Mouse (Mus musculus) heart, embryonic 10.5 days (tissue): ENCODE measurements around the gene Gtsf1. TPM values are rescaled to one million over a fixed set of nuclear protein-coding genes. Genes with fewer than 3 reads are reported as not detected.

ENCODE experiments used
- DNase-seq: peaks from one replicate; pipeline ENCODE4 v3.0.0-alpha.2; 2017; ENCODE audit warnings: low spot score
- H3K27ac ChIP-seq: fragments of 300-500 bp; sonication (generic); 2 replicates; pipeline ENCODE4 v1.5.1; 2016; ENCODE audit warnings: mild to moderate bottlenecking
- H3K27me3 ChIP-seq: fragments of 300-500 bp; sonication (generic); 2 replicates; pipeline ENCODE4 v1.6.1; 2016; ENCODE audit warnings: mild to moderate bottlenecking; ENCODE audit not compliant: poor library complexity, insufficient read depth, severe bottlenecking
- H3K36me3 ChIP-seq: fragments of 300-500 bp; sonication (generic); 2 replicates; pipeline ENCODE4 v1.6.1; 2016; ENCODE audit warnings: mild to moderate bottlenecking, moderate library complexity
- H3K4me1 ChIP-seq: fragments of 300-500 bp; sonication (generic); 2 replicates; pipeline ENCODE4 v1.6.1; 2016; ENCODE audit warnings: mild to moderate bottlenecking
- H3K4me3 ChIP-seq: fragments of 300-500 bp; sonication (generic); 2 replicates; pipeline ENCODE4 v1.5.1; 2016; ENCODE audit warnings: mild to moderate bottlenecking, moderate library complexity
- H3K9me3 ChIP-seq: fragments of 300-500 bp; sonication (generic); 2 replicates; pipeline ENCODE4 v1.6.1; 2016; ENCODE audit warnings: mild to moderate bottlenecking, moderate library complexity
- WGBS: fragments of 180-500 bp; shearing (Covaris S2); methylation state at CpG from one replicate; pipeline ENCODE4 v1.1.7; 2016; 5-methylcytosine and 5-hydroxymethylcytosine counted together
- polyA plus RNA-seq: library from polyadenylated mRNA; unstranded; fragments of >200 nt; fragmentation: Nextera tagmentation; extraction: Ambion mirVana; gene quantifications from 2 replicates; pipeline ENCODE4 v1.2.1, GENCODE M21; 2016

The Gtsf1 gene
- polyA plus RNA-seq, 1 experiment from 2014 or later, result 3.9 TPM

DNA sequence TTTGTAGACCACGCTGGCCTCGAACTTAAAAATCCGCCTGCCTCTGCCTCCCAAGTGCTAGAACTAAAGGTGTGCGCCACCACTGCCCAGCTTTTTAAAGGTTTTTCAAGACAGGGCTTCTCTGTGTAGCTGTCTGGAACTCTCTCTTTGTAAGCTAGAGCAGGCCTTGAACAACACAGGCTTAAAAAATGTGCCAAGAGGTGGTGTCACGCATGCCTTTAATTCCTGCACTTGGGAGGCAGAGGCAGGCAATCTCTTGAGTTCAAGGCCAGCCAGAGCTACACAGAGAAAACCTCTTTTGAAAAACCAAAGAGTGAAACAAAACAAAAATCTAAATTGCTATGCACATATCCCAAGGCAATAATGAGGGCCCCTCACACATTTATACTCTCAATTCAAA lies 28.9 kb downstream of the Gtsf1 start:
- Histone ChIP-seq H3K9me3 (no peaks in the 10 kb centered on the region), H3K27me3 (no peaks in the 10 kb centered on the region), H3K4me3 (no peak overlapping the region), H3K36me3 (no peaks in the 10 kb centered on the region), H3K27ac (no peak overlapping the region), H3K4me1 (no peaks in the 10 kb centered on the region)
- 95% methylated on average over 5 of the region's 5 CpGs for WGBS
- no peak for DNase-seq

DNA sequence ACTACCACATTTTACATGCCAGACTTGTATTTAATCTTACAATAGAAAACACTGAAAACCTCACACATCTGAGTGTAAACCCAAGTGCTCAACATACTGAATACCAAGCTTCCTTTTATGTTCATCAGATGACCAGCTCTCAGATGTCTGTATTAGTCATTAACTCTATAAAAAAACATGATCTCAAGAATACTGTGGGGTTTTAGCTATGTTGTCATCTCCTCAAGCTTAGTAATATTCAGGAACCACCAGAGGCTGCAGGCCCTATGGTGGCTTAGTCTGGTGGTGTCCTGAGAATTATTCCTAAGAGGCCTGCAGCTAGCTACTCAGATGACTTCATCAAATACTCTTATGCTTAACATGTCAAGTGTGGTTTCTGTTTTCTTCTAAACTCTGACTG lies 36.7 kb downstream of the Gtsf1 start:
- Histone ChIP-seq H3K27me3 (no peaks in the 10 kb centered on the region), H3K9me3 (no peaks in the 10 kb centered on the region), H3K27ac (no peak overlapping the region), H3K4me3 (no peak overlapping the region), H3K36me3 (no peaks in the 10 kb centered on the region), H3K4me1 (no peaks in the 10 kb centered on the region)
- DNase-seq, result no peak

DNA sequence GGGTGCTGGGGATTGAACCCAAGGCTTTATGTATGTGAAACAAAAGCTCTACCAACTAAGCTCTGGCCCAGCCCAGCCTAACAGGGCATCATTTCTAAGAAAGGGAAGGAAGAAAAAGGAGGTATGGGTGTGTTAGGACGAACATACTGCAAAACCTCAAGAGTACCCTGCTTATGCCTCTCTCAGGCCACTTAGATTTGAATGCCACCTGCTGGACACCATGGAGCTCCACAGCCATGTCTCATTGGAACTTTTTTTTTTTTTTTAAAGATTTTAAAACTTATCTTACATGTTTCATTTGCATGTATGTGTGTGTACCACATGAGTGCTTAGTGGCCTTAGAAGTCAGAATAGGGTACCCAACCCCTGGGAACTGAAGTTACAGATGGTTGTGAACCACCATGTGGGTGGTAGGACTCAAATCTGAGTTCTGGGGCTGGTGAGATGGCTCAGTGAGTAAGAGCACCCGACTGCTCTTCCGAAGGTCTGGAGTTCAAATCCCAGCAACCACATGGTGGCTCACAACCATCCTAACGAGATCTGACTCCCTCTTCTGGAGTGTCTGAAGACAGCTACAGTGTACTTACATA lies 41.6 kb downstream of the Gtsf1 start:
- H3K4me1 ChIP-seq, result peaks cover 9% of the 10 kb centered on the region
- no peaks in the 10 kb centered on the region for H3K27me3 ChIP-seq
- no peak overlapping the region for H3K4me3 ChIP-seq
- H3K9me3 ChIP-seq, result no peaks in the 10 kb centered on the region
- DNase-seq, result no peak
- WGBS, result 42% methylated on average over 4 of the region's 4 CpGs
- no peaks in the 10 kb centered on the region for H3K36me3 ChIP-seq
- H3K27ac ChIP-seq, result no peak overlapping the region

- H3K4me1 ChIP-seq, result peaks cover 25% of the 10 kb centered on the region
- H3K27me3 ChIP-seq, result no peaks in the 10 kb centered on the region
- H3K27ac ChIP-seq, result peak overlapping the region; percentile 71
- no peaks in the 10 kb centered on the region for H3K9me3 ChIP-seq
- 60% methylated on average over 7 of the region's 7 CpGs for WGBS
- DNase-seq, result no peak
- peak overlapping the region; percentile 24; the same call in 1 of the 2 replicates for H3K4me3 ChIP-seq
- H3K36me3 ChIP-seq, result no peaks in the 10 kb centered on the region
Observed at GRCm38 (mm10) chr15:103383771-103384488, 46.3 kb downstream of the Gtsf1 start.

DNA sequence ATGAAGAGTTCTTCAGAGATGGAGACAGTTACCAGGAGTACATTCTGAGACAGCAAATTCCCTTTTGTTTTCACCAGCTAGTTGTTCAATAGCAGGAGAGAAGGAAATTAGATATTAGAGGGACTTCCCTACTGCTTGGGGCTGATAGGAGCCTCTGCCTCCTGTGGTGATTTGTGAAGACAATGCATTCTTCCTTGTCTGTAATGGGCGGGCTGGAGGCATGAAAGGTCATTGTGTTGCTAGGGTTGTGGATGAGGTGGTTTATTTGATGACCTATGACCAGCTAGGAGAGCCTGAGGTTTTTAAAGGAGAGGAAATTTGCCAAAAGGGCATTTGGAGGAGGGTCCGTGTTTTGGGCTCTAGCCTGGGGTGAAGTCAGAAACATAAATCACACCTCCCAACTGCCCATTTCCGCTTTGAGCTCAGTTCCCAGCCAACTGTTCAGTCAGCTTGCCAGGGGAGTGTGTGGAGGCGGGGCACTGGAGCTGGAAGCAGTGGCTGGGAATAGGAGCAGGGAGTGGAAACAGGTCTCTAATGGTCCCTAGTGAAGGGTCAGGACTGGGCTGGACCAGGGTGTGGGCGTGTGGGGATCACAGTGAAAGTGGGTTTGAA lies 47.4 kb downstream of the Gtsf1 start:
- no peak for DNase-seq
- Histone ChIP-seq H3K4me3 (peak overlapping the region; percentile 24; the same call in 1 of the 2 replicates), H3K9me3 (no peaks in the 10 kb centered on the region), H3K27me3 (no peaks in the 10 kb centered on the region), H3K36me3 (no peaks in the 10 kb centered on the region), H3K4me1 (peaks cover 36% of the 10 kb centered on the region), H3K27ac (peak overlapping the region; percentile 71)
- 42% methylated on average over 5 of the region's 5 CpGs for WGBS

GRCm38 (mm10) chr15:103382075-103382474 lies 48.2 kb downstream of the Gtsf1 start:
- H3K27ac ChIP-seq, result 0 out of 2 replicates have a peak overlapping the region, but pooled peaks have one; percentile 4
- DNase-seq, result no peak
- no peaks in the 10 kb centered on the region for H3K9me3 ChIP-seq
- no peaks in the 10 kb centered on the region for H3K27me3 ChIP-seq
- 83% methylated on average over 2 of the region's 2 CpGs for WGBS
- no peaks in the 10 kb centered on the region for H3K36me3 ChIP-seq
- H3K4me3 ChIP-seq, result no peak overlapping the region
- H3K4me1 ChIP-seq, result peaks cover 44% of the 10 kb centered on the region

DNA sequence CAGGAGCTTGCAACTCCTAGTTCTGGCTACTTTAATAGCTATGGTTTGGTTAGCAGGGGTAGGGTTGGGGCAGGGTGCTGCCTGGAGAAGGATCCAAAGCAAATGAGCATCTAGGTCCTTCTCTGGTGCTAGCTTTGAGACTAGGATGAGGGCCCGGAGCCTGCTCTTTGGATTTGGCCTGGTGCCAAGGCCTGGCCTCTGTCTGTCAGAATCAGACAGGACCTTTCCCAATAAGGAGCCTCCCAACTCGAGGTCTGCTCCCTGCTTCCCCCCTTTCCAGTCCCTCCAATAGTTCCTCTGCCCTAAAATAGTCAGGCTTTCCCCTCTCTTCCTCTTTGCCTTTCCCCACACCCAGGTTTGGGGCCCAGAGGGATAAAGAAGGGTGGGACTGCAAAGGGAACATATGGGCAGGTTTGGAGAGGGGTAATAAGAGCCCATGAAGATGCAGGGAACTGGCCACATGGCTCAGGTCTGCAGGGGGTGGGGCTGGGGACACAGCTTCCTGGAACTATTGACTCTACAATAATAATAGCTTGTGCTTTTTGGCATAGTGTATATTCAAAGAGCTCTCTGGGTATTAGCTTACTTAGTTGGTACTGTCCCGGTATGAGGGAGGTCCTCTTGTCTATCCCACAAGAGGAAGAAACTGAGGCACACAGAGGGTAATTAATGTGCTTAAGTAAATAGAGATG lies 51.5 kb downstream of the Gtsf1 start:
- H3K9me3 ChIP-seq, result no peaks in the 10 kb centered on the region
- no peaks in the 10 kb centered on the region for H3K36me3 ChIP-seq
- no peak overlapping the region for H3K4me3 ChIP-seq
- H3K4me1 ChIP-seq, result peaks cover 42% of the 10 kb centered on the region
- no peaks in the 10 kb centered on the region for H3K27me3 ChIP-seq
- 35% methylated on average over 3 of the region's 3 CpGs for WGBS
- H3K27ac ChIP-seq, result peak overlapping the region; percentile 81
- DNase-seq, result peak; percentile 81

GRCm38 (mm10) chr15:103377752-103378664 lies 52.3 kb downstream of the Gtsf1 start:
- peak overlapping the region; percentile 81 for H3K27ac ChIP-seq

GRCm38 (mm10) chr15:103376837-103377269 lies 53.4 kb downstream of the Gtsf1 start:
- DNase-seq, result peak; percentile 86
- Histone ChIP-seq H3K9me3 (no peaks in the 10 kb centered on the region), H3K4me1 (peaks cover 34% of the 10 kb centered on the region), H3K27me3 (no peaks in the 10 kb centered on the region), H3K27ac (peak overlapping the region; percentile 81), H3K36me3 (no peaks in the 10 kb centered on the region), H3K4me3 (no peak overlapping the region)
- WGBS, result 55% methylated on average over 8 of the region's 8 CpGs

More at GRCm38 (mm10) chr15:103377752-103378664, 52.3 kb downstream of the Gtsf1 start:
- 50% methylated on average over 3 of the region's 3 CpGs for WGBS
- Histone ChIP-seq H3K36me3 (no peaks in the 10 kb centered on the region), H3K4me1 (peaks cover 34% of the 10 kb centered on the region), H3K9me3 (no peaks in the 10 kb centered on the region), H3K27me3 (no peaks in the 10 kb centered on the region), H3K4me3 (peak overlapping the region; percentile 5; the same call in 1 of the 2 replicates)
- DNase-seq, result no peak

DNA sequence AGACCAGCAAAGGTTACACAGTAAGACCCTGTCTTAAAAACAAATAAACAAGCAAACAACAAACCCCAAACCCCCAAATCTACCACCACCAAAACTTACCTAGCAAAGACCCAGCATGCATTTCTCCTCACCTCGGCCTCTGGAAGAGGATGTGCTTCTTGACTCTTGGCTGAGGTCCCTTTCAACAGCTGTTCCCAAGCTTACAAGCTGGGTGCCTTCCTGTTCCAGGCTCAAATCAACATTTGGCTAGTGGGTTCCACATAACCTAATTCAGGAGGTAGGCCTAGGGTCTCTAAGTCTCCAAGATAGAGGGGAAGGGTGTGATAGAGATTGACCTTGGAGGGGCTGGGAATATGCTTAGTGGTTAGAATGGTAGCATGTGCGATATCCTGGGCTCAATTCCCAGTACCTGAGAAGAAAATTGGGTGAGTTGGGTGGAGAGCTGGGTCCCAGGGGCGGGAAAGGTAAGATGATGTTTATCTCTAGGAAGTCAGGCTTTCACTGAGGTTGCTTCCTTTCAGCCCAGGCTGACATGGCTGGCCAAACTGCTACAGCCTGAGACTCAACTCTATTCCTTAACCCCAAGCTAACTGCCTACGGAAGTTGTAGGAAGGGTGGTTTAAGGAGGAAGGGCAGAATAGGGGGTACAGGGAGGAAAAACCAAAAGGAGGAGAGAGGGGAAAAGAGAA lies 55.0 kb downstream of the Gtsf1 start:
- H3K36me3 ChIP-seq, result no peaks in the 10 kb centered on the region
- DNase-seq, result no peak
- WGBS, result 79% methylated on average over 4 of the region's 4 CpGs
- H3K4me3 ChIP-seq, result no peak overlapping the region
- no peaks in the 10 kb centered on the region for H3K27me3 ChIP-seq
- H3K27ac ChIP-seq, result no peak overlapping the region
- no peaks in the 10 kb centered on the region for H3K9me3 ChIP-seq
- peaks cover 49% of the 10 kb centered on the region for H3K4me1 ChIP-seq

GRCm38 (mm10) chr15:103372461-103372860 lies 57.8 kb downstream of the Gtsf1 start:
- Histone ChIP-seq H3K27ac (no peak overlapping the region), H3K27me3 (no peaks in the 10 kb centered on the region), H3K4me3 (no peak overlapping the region), H3K36me3 (no peaks in the 10 kb centered on the region), H3K4me1 (peaks cover 48% of the 10 kb centered on the region), H3K9me3 (no peaks in the 10 kb centered on the region)
- DNase-seq, result peak; percentile 67

- peak overlapping the region; percentile 47 for H3K27ac ChIP-seq
- H3K27me3 ChIP-seq, result no peaks in the 10 kb centered on the region
- H3K36me3 ChIP-seq, result no peaks in the 10 kb centered on the region
- H3K4me3 ChIP-seq, result no peak overlapping the region
- 68% methylated on average over 1 of the region's 1 CpGs for WGBS
- DNase-seq, result peak; percentile 42
- H3K4me1 ChIP-seq, result peaks cover 48% of the 10 kb centered on the region
- no peaks in the 10 kb centered on the region for H3K9me3 ChIP-seq
Observed at GRCm38 (mm10) chr15:103371741-103372140, 58.5 kb downstream of the Gtsf1 start.
